Mouse (Mus musculus): ENCODE measurements around the gene Slc24a3. TPM values are rescaled to one million over a fixed set of nuclear protein-coding genes. Genes with fewer than 3 reads are reported as not detected.

Slc24a3 gene
- total and polyA plus RNA-seq, 2 experiments, result 0.09 to 0.33 TPM

DNA sequence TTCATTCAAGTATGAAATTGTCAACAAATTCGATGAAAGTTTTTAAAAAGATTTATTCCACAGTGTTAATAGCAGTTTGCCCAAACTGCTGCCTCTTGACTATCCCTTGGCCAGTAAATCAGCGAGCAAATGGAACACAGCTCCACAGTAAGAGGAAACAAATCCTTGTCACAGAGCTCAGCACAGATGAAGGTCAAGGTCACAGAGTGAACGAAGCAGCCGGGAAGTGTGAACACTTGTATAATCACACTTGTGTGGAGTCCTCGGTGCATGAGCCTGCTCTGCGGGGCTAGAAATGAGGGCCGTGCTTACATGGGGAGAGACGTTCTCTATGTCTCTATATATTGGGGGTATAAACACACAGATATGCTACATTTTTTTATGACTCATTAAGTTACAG, 397.0 kb downstream of the Slc24a3 start:
- 65% methylated on average over 8 of the region's 8 CpGs for WGBS

DNA sequence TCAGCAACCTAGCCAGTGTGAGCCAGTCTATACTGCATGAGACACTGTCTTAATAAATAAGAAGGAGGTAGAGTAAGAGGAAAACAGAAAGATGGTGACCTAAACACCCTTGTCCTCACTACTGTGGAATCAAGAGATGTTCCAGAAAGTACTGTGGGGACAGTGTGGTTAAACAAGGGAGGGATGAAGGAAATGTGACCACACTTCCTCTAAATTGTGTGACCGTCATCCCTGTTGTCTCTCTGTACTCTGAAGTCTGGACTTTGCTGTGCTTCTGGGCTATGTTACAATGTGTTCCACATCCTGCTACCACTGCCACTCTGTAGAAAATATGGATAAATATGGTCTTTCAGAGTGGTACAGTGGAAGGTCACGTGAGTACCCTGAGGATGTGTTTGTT, 399.4 kb downstream of the Slc24a3 start:
- no peak overlapping the region for H3K9ac ChIP-seq (ENCODE audit: low read depth, low read length)
- no peaks in the 10 kb centered on the region for H3K79me2 ChIP-seq (ENCODE audit: control insufficient read depth, insufficient read depth, low read length)
- H3K4me3 ChIP-seq (ENCODE audit: insufficient read depth, low read depth, low read length), result no peak overlapping the region
- 74% methylated on average over 2 of the region's 2 CpGs for WGBS
- no peaks in the 10 kb centered on the region for H3K36me3 ChIP-seq (ENCODE audit: control insufficient read depth, insufficient read depth, low read length)
- no peaks in the 10 kb centered on the region for H3K27me3 ChIP-seq (ENCODE audit: control insufficient read depth, insufficient read depth, low read length)
- H3K4me1 ChIP-seq (ENCODE audit: control insufficient read depth, insufficient read depth, low read length), result no peaks in the 10 kb centered on the region
- H3K27ac ChIP-seq (replicated peaks; ENCODE audit: insufficient read depth, low read depth, low read length), result no peak overlapping the region
- TF ChIP-seq CTCF (IDR thresholded peaks at IDR 0.05; ENCODE audit: low read depth, low read length), result no peak
- TF ChIP-seq POLR2A (IDR thresholded peaks at IDR 0.05; ENCODE audit: extremely low read depth, insufficient read depth, low read length), result no peak
- no peak for DNase-seq (ENCODE audit: extremely low read depth, low read depth, low spot score)

More for the DNA sequence above, 397.0 kb downstream of the Slc24a3 start:
- H3K27ac ChIP-seq (replicated peaks; ENCODE audit: insufficient read depth, low read depth, low read length), result no peak overlapping the region
- H3K4me1 ChIP-seq (ENCODE audit: control insufficient read depth, insufficient read depth, low read length), result no peaks in the 10 kb centered on the region
- no peaks in the 10 kb centered on the region for H3K27me3 ChIP-seq (ENCODE audit: control insufficient read depth, insufficient read depth, low read length)
- H3K79me2 ChIP-seq (ENCODE audit: control insufficient read depth, insufficient read depth, low read length), result no peaks in the 10 kb centered on the region
- TF ChIP-seq POLR2A (IDR thresholded peaks at IDR 0.05; ENCODE audit: extremely low read depth, insufficient read depth, low read length), result no peak
- no peak for DNase-seq (ENCODE audit: extremely low read depth, low read depth, low spot score)
- H3K4me3 ChIP-seq (ENCODE audit: insufficient read depth, low read depth, low read length), result no peak overlapping the region
- H3K36me3 ChIP-seq (ENCODE audit: control insufficient read depth, insufficient read depth, low read length), result no peaks in the 10 kb centered on the region
- H3K9ac ChIP-seq (ENCODE audit: low read depth, low read length), result no peak overlapping the region

DNA sequence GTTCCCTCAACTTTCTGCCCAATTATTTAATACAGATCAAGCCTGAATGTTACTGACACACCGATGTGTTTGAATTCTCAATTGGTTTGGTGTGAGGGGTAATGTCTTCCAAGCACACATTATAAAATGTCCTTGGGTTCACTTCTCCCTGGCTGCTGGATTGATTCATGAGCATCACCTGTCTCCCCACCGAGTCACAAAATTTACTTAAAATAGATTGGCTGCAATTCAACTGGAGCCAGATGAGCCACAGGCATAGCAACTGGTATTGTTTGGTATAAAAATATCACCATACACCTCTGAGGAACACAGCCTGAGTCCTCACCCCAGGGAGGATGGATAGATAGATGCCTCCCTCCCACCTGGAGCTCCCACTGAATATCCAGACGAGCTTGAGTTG, 404.4 kb downstream of the Slc24a3 start:
- H3K36me3 ChIP-seq (ENCODE audit: control insufficient read depth, insufficient read depth, low read length), result no peaks in the 10 kb centered on the region
- TF ChIP-seq CTCF (IDR thresholded peaks at IDR 0.05; ENCODE audit: low read depth, low read length) (no peak), POLR2A (IDR thresholded peaks at IDR 0.05; ENCODE audit: extremely low read depth, insufficient read depth, low read length) (no peak)
- 79% methylated on average over 3 of the region's 3 CpGs for WGBS
- no peak for DNase-seq (ENCODE audit: extremely low read depth, low read depth, low spot score)
- H3K79me2 ChIP-seq (ENCODE audit: control insufficient read depth, insufficient read depth, low read length), result no peaks in the 10 kb centered on the region
- H3K9ac ChIP-seq (ENCODE audit: low read depth, low read length), result no peak overlapping the region
- H3K27me3 ChIP-seq (ENCODE audit: control insufficient read depth, insufficient read depth, low read length), result no peaks in the 10 kb centered on the region
- H3K4me1 ChIP-seq (ENCODE audit: control insufficient read depth, insufficient read depth, low read length), result no peaks in the 10 kb centered on the region
- H3K4me3 ChIP-seq (ENCODE audit: insufficient read depth, low read depth, low read length), result no peak overlapping the region
- no peak overlapping the region for H3K27ac ChIP-seq (replicated peaks; ENCODE audit: insufficient read depth, low read depth, low read length)

DNA sequence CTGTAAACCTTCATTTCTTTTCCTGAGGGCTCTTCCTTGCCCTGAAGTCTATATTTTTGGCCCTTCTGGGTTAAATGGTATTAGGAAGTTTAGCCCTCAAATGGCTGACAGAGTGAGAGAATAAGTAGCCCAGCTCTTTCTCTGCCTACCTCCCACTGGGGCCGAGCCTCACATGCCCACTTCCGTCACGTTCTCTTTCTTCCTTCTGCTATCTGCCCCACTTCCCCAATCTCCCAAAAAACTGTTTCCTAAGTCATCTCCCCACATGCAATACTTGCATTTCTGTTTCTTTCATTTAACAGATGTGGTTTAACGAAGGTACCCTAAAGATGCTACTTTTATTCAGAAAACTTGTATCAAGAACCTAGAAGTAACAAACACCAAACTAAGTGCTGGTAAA, 406.6 kb downstream of the Slc24a3 start:
- no peak overlapping the region for H3K27ac ChIP-seq (replicated peaks; ENCODE audit: insufficient read depth, low read depth, low read length)
- DNase-seq (ENCODE audit: extremely low read depth, low read depth, low spot score), result no peak
- H3K4me1 ChIP-seq (ENCODE audit: control insufficient read depth, insufficient read depth, low read length), result no peaks in the 10 kb centered on the region
- H3K79me2 ChIP-seq (ENCODE audit: control insufficient read depth, insufficient read depth, low read length), result no peaks in the 10 kb centered on the region
- H3K36me3 ChIP-seq (ENCODE audit: control insufficient read depth, insufficient read depth, low read length), result no peaks in the 10 kb centered on the region
- TF ChIP-seq POLR2A (IDR thresholded peaks at IDR 0.05; ENCODE audit: extremely low read depth, insufficient read depth, low read length), result no peak
- TF ChIP-seq CTCF (IDR thresholded peaks at IDR 0.05; ENCODE audit: low read depth, low read length), result no peak
- H3K9ac ChIP-seq (ENCODE audit: low read depth, low read length), result no peak overlapping the region
- no peaks in the 10 kb centered on the region for H3K27me3 ChIP-seq (ENCODE audit: control insufficient read depth, insufficient read depth, low read length)
- H3K4me3 ChIP-seq (ENCODE audit: insufficient read depth, low read depth, low read length), result no peak overlapping the region
- 76% methylated on average over 4 of the region's 4 CpGs for WGBS

DNA sequence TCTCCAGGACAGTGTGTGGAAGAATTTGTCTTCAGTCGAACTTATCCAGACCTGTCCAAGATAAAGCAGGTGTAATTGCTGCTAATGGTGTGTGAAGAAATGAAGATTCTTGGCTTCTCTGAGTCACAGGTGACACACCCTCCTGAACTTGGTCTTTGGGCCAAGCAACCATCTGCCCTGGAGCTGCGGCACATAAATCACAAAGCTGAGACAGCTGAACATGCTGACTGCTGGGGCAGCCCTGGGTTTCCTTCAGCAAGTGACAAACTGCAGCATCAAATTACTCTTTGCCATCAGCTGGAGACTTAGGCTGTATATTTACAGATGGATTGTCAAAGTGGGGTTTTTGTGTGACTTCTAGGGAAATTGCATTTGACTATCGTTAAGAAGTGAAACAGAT, 415.5 kb downstream of the Slc24a3 start:
- 71% methylated on average over 3 of the region's 3 CpGs for WGBS
- Histone ChIP-seq H3K4me1 (ENCODE audit: control insufficient read depth, insufficient read depth, low read length) (no peaks in the 10 kb centered on the region), H3K79me2 (ENCODE audit: control insufficient read depth, insufficient read depth, low read length) (no peaks in the 10 kb centered on the region), H3K4me3 (ENCODE audit: insufficient read depth, low read depth, low read length) (no peak overlapping the region), H3K36me3 (ENCODE audit: control insufficient read depth, insufficient read depth, low read length) (no peaks in the 10 kb centered on the region), H3K9ac (ENCODE audit: low read depth, low read length) (no peak overlapping the region), H3K27ac (replicated peaks; ENCODE audit: insufficient read depth, low read depth, low read length) (no peak overlapping the region), H3K27me3 (ENCODE audit: control insufficient read depth, insufficient read depth, low read length) (no peaks in the 10 kb centered on the region)
- no peak for DNase-seq (ENCODE audit: extremely low read depth, low read depth, low spot score)
- TF ChIP-seq CTCF (IDR thresholded peaks at IDR 0.05; ENCODE audit: low read depth, low read length) (no peak), POLR2A (IDR thresholded peaks at IDR 0.05; ENCODE audit: extremely low read depth, insufficient read depth, low read length) (no peak)

DNA sequence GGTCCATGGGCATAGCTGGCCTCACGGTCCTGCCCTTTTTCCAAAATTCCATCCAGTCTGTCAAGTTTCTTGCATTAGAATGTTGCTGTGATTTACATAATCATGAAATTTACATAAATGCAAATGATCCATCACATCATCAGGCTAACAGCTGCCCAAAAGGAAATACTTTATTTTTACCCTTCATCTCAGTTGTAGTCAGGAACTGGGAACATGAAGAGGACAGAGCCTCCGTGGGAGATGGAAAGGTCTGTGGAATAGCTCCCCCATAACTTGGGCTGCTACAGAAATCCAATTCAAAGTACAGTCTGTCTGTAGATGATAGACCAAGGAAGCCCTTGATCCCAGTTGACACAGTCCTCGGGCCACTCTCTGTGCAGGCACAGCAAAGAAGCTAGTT, 417.9 kb downstream of the Slc24a3 start:
- Histone ChIP-seq H3K79me2 (ENCODE audit: control insufficient read depth, insufficient read depth, low read length) (no peaks in the 10 kb centered on the region), H3K4me1 (ENCODE audit: control insufficient read depth, insufficient read depth, low read length) (no peaks in the 10 kb centered on the region), H3K9ac (ENCODE audit: low read depth, low read length) (no peak overlapping the region), H3K27ac (replicated peaks; ENCODE audit: insufficient read depth, low read depth, low read length) (no peak overlapping the region), H3K27me3 (ENCODE audit: control insufficient read depth, insufficient read depth, low read length) (no peaks in the 10 kb centered on the region), H3K4me3 (ENCODE audit: insufficient read depth, low read depth, low read length) (no peak overlapping the region), H3K36me3 (ENCODE audit: control insufficient read depth, insufficient read depth, low read length) (no peaks in the 10 kb centered on the region)
- 74% methylated on average over 3 of the region's 3 CpGs for WGBS
- TF ChIP-seq CTCF (IDR thresholded peaks at IDR 0.05; ENCODE audit: low read depth, low read length), result no peak
- TF ChIP-seq POLR2A (IDR thresholded peaks at IDR 0.05; ENCODE audit: extremely low read depth, insufficient read depth, low read length), result no peak
- DNase-seq (ENCODE audit: extremely low read depth, low read depth, low spot score), result no peak

Measured in liver, adult 2 months (tissue).